Mouse (Mus musculus) neural tube, embryonic 12.5 days (tissue): ENCODE data around the gene Rbm17. TPM values are rescaled to one million over a fixed set of nuclear protein-coding genes. Genes with fewer than 3 reads are reported as not detected.

Experiments
- ATAC-seq: fragments of 200-750 bp; cut with Nextera tagmentation; 2 replicates; pipeline ENCODE4 v1.8.0; 2017; ENCODE audit warnings: low read depth, mild to moderate bottlenecking, moderate TSS enrichment, moderate library complexity; ENCODE audit not compliant: low FRiP score
- H3K27ac ChIP-seq: fragments of 300-500 bp; sonication (generic); 2 replicates; pipeline ENCODE4 v1.5.1; 2016
- H3K27me3 ChIP-seq: fragments of 300-500 bp; sonication (generic); replicated peaks from 2 replicates; pipeline ENCODE4 v1.6.1; 2016; ENCODE audit warnings: mild to moderate bottlenecking
- H3K36me3 ChIP-seq: fragments of 300-500 bp; sonication (generic); 2 replicates; pipeline ENCODE4 v1.6.1; 2016; ENCODE audit warnings: mild to moderate bottlenecking
- H3K4me1 ChIP-seq: fragments of 300-500 bp; sonication (generic); 2 replicates; pipeline ENCODE4 v1.6.1; 2016
- H3K4me2 ChIP-seq: fragments of 300-500 bp; sonication (generic); replicated peaks from 2 replicates; pipeline ENCODE4 v1.6.1; 2016; ENCODE audit warnings: mild to moderate bottlenecking
- H3K4me3 ChIP-seq: fragments of 300-500 bp; sonication (generic); 2 replicates; pipeline ENCODE4 v1.5.1; 2016
- H3K9ac ChIP-seq: fragments of 300-500 bp; sonication (generic); 2 replicates; pipeline ENCODE4 v1.6.1; 2016; ENCODE audit warnings: mild to moderate bottlenecking
- H3K9me3 ChIP-seq: fragments of 300-500 bp; sonication (generic); 2 replicates; pipeline ENCODE4 v1.6.1; 2016; ENCODE audit warnings: mild to moderate bottlenecking
- WGBS: fragments of 180-500 bp; shearing (Covaris S2); methylation state at CpG from one replicate; pipeline ENCODE4 v1.1.7; 2016; 5-methylcytosine and 5-hydroxymethylcytosine counted together
- polyA plus RNA-seq: library from polyadenylated mRNA; unstranded; fragments of >200 nt; fragmentation: Nextera tagmentation; extraction: Ambion mirVana; gene quantifications from 2 replicates; pipeline ENCODE4 v1.2.1, GENCODE M21; 2016

Rbm17 gene
- polyA plus RNA-seq = 167 and 168 TPM in 2 replicates

GRCm38 (mm10) chr2:11604053-11604452 lies at the start of gene Rbm17:
Gene Rbm17 (minus strand): TSS chr2:11604153.
- peaks cover 17% of the 10 kb centered on the region for H3K36me3 ChIP-seq
- peak within 1 kb of the TSS; percentile 89 for H3K4me2 ChIP-seq
- H3K9me3 ChIP-seq = no peaks in the 10 kb centered on the region
- no peak within 1 kb of the TSS for H3K27ac ChIP-seq
- peak within 1 kb of the TSS; percentile 94 for H3K4me3 ChIP-seq
- H3K9ac ChIP-seq = peak within 1 kb of the TSS; percentile 97
- 88% methylated on average over 5 of the region's 5 CpGs for WGBS
- H3K4me1 ChIP-seq = peaks cover 8% of the 10 kb centered on the region
- no peak for ATAC-seq
- no peaks in the 10 kb centered on the region for H3K27me3 ChIP-seq

GRCm38 (mm10) chr2:11653330-11653729 lies 49.4 kb upstream of the Rbm17 start:
- H3K27me3 ChIP-seq = no peaks in the 10 kb centered on the region
- no peaks in the 10 kb centered on the region for H3K9me3 ChIP-seq
- H3K4me1 ChIP-seq = no peaks in the 10 kb centered on the region
- no peak for ATAC-seq
- no peak overlapping the region for H3K4me2 ChIP-seq
- no peaks in the 10 kb centered on the region for H3K36me3 ChIP-seq
- H3K27ac ChIP-seq = no peak overlapping the region
- WGBS = 69% methylated on average over 6 of the region's 6 CpGs
- no peak overlapping the region for H3K9ac ChIP-seq
- H3K4me3 ChIP-seq = no peak overlapping the region

GRCm38 (mm10) chr2:11652780-11653179 lies 48.8 kb upstream of the Rbm17 start:
- H3K4me1 ChIP-seq = no peaks in the 10 kb centered on the region
- H3K4me3 ChIP-seq = no peak overlapping the region
- no peak for ATAC-seq
- H3K36me3 ChIP-seq = no peaks in the 10 kb centered on the region
- no peaks in the 10 kb centered on the region for H3K27me3 ChIP-seq
- 75% methylated on average over 2 of the region's 2 CpGs for WGBS
- no peak overlapping the region for H3K27ac ChIP-seq
- no peak overlapping the region for H3K4me2 ChIP-seq
- no peak overlapping the region for H3K9ac ChIP-seq
- H3K9me3 ChIP-seq = no peaks in the 10 kb centered on the region

- no peaks in the 10 kb centered on the region for H3K36me3 ChIP-seq
- H3K27ac ChIP-seq = no peak overlapping the region
- no peaks in the 10 kb centered on the region for H3K4me1 ChIP-seq
- no peak for ATAC-seq
- WGBS = 90% methylated on average over 3 of the region's 3 CpGs
- no peaks in the 10 kb centered on the region for H3K27me3 ChIP-seq
- H3K4me2 ChIP-seq = no peak overlapping the region
- H3K9ac ChIP-seq = no peak overlapping the region
- H3K9me3 ChIP-seq = no peaks in the 10 kb centered on the region
- no peak overlapping the region for H3K4me3 ChIP-seq
Observed at GRCm38 (mm10) chr2:11652196-11652595, 48.2 kb upstream of the Rbm17 start.

GRCm38 (mm10) chr2:11651476-11651875 lies 47.5 kb upstream of the Rbm17 start:
- no peak overlapping the region for H3K4me2 ChIP-seq
- H3K36me3 ChIP-seq = no peaks in the 10 kb centered on the region
- H3K27ac ChIP-seq = no peak overlapping the region
- H3K4me3 ChIP-seq = no peak overlapping the region
- no peaks in the 10 kb centered on the region for H3K9me3 ChIP-seq
- no peak overlapping the region for H3K9ac ChIP-seq
- no peaks in the 10 kb centered on the region for H3K4me1 ChIP-seq
- WGBS = 55% methylated on average over 3 of the region's 3 CpGs
- ATAC-seq = no peak
- no peaks in the 10 kb centered on the region for H3K27me3 ChIP-seq

- Histone ChIP-seq H3K27ac (no peak overlapping the region), H3K9me3 (no peaks in the 10 kb centered on the region), H3K4me1 (no peaks in the 10 kb centered on the region), H3K27me3 (no peaks in the 10 kb centered on the region), H3K4me2 (no peak overlapping the region), H3K9ac (no peak overlapping the region), H3K4me3 (no peak overlapping the region), H3K36me3 (no peaks in the 10 kb centered on the region)
- ATAC-seq = no peak
- WGBS = 92% methylated on average over 2 of the region's 2 CpGs
Observed at GRCm38 (mm10) chr2:11645297-11645696, 41.3 kb upstream of the Rbm17 start.

GRCm38 (mm10) chr2:11644057-11644456 lies 40.1 kb upstream of the Rbm17 start:
- H3K27me3 ChIP-seq = no peaks in the 10 kb centered on the region
- WGBS = 88% methylated on average over 1 of the region's 1 CpGs
- H3K4me3 ChIP-seq = no peak overlapping the region
- H3K4me1 ChIP-seq = no peaks in the 10 kb centered on the region
- H3K9ac ChIP-seq = no peak overlapping the region
- H3K9me3 ChIP-seq = no peaks in the 10 kb centered on the region
- no peaks in the 10 kb centered on the region for H3K36me3 ChIP-seq
- no peak overlapping the region for H3K4me2 ChIP-seq
- ATAC-seq = no peak
- H3K27ac ChIP-seq = no peak overlapping the region

- H3K27ac ChIP-seq = no peak within 1 kb of the TSS
- H3K27me3 ChIP-seq = no peaks in the 10 kb centered on the region
- 91% methylated on average over 3 of the region's 3 CpGs for WGBS
- H3K4me3 ChIP-seq = no peak within 1 kb of the TSS
- no peaks in the 10 kb centered on the region for H3K36me3 ChIP-seq
- H3K4me1 ChIP-seq = no peaks in the 10 kb centered on the region
- H3K4me2 ChIP-seq = no peak within 1 kb of the TSS
- no peaks in the 10 kb centered on the region for H3K9me3 ChIP-seq
- ATAC-seq = no peak
- H3K9ac ChIP-seq = no peak within 1 kb of the TSS
Observed at GRCm38 (mm10) chr2:11642451-11642941, 38.5 kb upstream of the Rbm17 start, which contains the start of gene Il2ra. Gene Il2ra (plus strand): TSS chr2:11642807.

- 70% methylated on average over 1 of the region's 1 CpGs for WGBS
- H3K9me3 ChIP-seq = no peaks in the 10 kb centered on the region
Observed at GRCm38 (mm10) chr2:11637115-11637514, 33.2 kb upstream of the Rbm17 start.

GRCm38 (mm10) chr2:11636138-11636480 lies 32.2 kb upstream of the Rbm17 start:
- ATAC-seq = no peak
- no peak overlapping the region for H3K9ac ChIP-seq
- no peaks in the 10 kb centered on the region for H3K27me3 ChIP-seq
- no peak overlapping the region for H3K4me3 ChIP-seq
- no peaks in the 10 kb centered on the region for H3K4me1 ChIP-seq
- no peaks in the 10 kb centered on the region for H3K36me3 ChIP-seq
- no peak overlapping the region for H3K27ac ChIP-seq
- H3K9me3 ChIP-seq = no peaks in the 10 kb centered on the region
- H3K4me2 ChIP-seq = no peak overlapping the region
- 80% methylated on average over 3 of the region's 3 CpGs for WGBS

More at GRCm38 (mm10) chr2:11637115-11637514, 33.2 kb upstream of the Rbm17 start:
- Histone ChIP-seq H3K9ac (no peak overlapping the region), H3K27ac (no peak overlapping the region), H3K36me3 (no peaks in the 10 kb centered on the region), H3K4me3 (no peak overlapping the region), H3K4me2 (no peak overlapping the region), H3K4me1 (no peaks in the 10 kb centered on the region), H3K27me3 (no peaks in the 10 kb centered on the region)
- no peak for ATAC-seq

- no peaks in the 10 kb centered on the region for H3K4me1 ChIP-seq
- no peak for ATAC-seq
- H3K4me3 ChIP-seq = no peak overlapping the region
- no peaks in the 10 kb centered on the region for H3K27me3 ChIP-seq
- no peak overlapping the region for H3K9ac ChIP-seq
- H3K36me3 ChIP-seq = no peaks in the 10 kb centered on the region
- H3K27ac ChIP-seq = no peak overlapping the region
- H3K9me3 ChIP-seq = no peaks in the 10 kb centered on the region
- 94% methylated on average over 5 of the region's 5 CpGs for WGBS
- no peak overlapping the region for H3K4me2 ChIP-seq
Observed at GRCm38 (mm10) chr2:11635471-11636137, 31.7 kb upstream of the Rbm17 start.

GRCm38 (mm10) chr2:11635035-11635434 lies 31.1 kb upstream of the Rbm17 start:
- Histone ChIP-seq H3K4me2 (no peak overlapping the region), H3K36me3 (no peaks in the 10 kb centered on the region), H3K4me1 (no peaks in the 10 kb centered on the region), H3K27me3 (no peaks in the 10 kb centered on the region), H3K9me3 (no peaks in the 10 kb centered on the region), H3K9ac (no peak overlapping the region), H3K4me3 (no peak overlapping the region), H3K27ac (no peak overlapping the region)
- no peak for ATAC-seq
- 87% methylated on average over 6 of the region's 6 CpGs for WGBS

- 94% methylated on average over 5 of the region's 5 CpGs for WGBS
- no peak for ATAC-seq
- Histone ChIP-seq H3K4me2 (no peak within 1 kb of the TSS), H3K27ac (no peak within 1 kb of the TSS), H3K36me3 (no peaks in the 10 kb centered on the region), H3K4me3 (no peak within 1 kb of the TSS), H3K27me3 (no peaks in the 10 kb centered on the region), H3K4me1 (no peaks in the 10 kb centered on the region), H3K9ac (no peak within 1 kb of the TSS), H3K9me3 (no peaks in the 10 kb centered on the region)
Observed at GRCm38 (mm10) chr2:11625890-11626289, 21.9 kb upstream of the Rbm17 start, which contains the start of gene Gm17490. Gene Gm17490 (minus strand): TSS chr2:11626264.
